Mouse (Mus musculus) left cerebral cortex, adult 18-20 months (tissue): ENCODE results near the gene Gnaq. TPM values are rescaled to one million over a fixed set of nuclear protein-coding genes. Genes with fewer than 3 reads are reported as not detected.

Source experiments
- DNase-seq, 2 experiments: peaks; one replicate each; pipeline ENCODE4 v3.0.0; 2021 to 2022; ENCODE audit warnings: low spot score in 2 of 2, mixed read lengths in 1 of 2
- total RNA-seq, 2 experiments: library from RNA; stranded (reverse); gene quantifications; 2 replicates each; pipeline ENCODE4 v1.2.3; 2021

The Gnaq gene
- total RNA-seq, 2 experiments from 2014 or later, result 156 to 160 TPM

- no peak for DNase-seq
Measured at GRCm38 (mm10) chr19:16187952-16188351, 55.3 kb downstream of the Gnaq start.

- DNase-seq, result no peak
Measured at GRCm38 (mm10) chr19:16189066-16189765, 56.6 kb downstream of the Gnaq start.

GRCm38 (mm10) chr19:16198162-16198561 lies 65.5 kb downstream of the Gnaq start:
- no peak for DNase-seq

- DNase-seq, result no peak
Measured at GRCm38 (mm10) chr19:16201356-16201755, 68.7 kb downstream of the Gnaq start.

GRCm38 (mm10) chr19:16204776-16205680 lies 72.4 kb downstream of the Gnaq start:
- DNase-seq, result no peak

GRCm38 (mm10) chr19:16209616-16210015 lies 77.0 kb downstream of the Gnaq start:
- DNase-seq, result no peak

GRCm38 (mm10) chr19:16214946-16215345 lies 82.3 kb downstream of the Gnaq start:
- no peak for DNase-seq

GRCm38 (mm10) chr19:16215430-16216016 lies 82.9 kb downstream of the Gnaq start:
- no peak for DNase-seq

- DNase-seq, result peak in 1 of 2 experiments; percentile 26
Measured at GRCm38 (mm10) chr19:16219978-16220377, 87.3 kb downstream of the Gnaq start.

GRCm38 (mm10) chr19:16222526-16222925 lies 89.9 kb downstream of the Gnaq start:
- no peak for DNase-seq

- no peak for DNase-seq
Measured at GRCm38 (mm10) chr19:16223126-16223525, 90.5 kb downstream of the Gnaq start.

GRCm38 (mm10) chr19:16224831-16225230 lies 92.2 kb downstream of the Gnaq start:
- DNase-seq, result no peak

- no peak for DNase-seq
Measured at GRCm38 (mm10) chr19:16231584-16231983, 99.0 kb downstream of the Gnaq start.

GRCm38 (mm10) chr19:16235594-16235993 lies 103.0 kb downstream of the Gnaq start:
- DNase-seq, result no peak

- no peak for DNase-seq
Measured at GRCm38 (mm10) chr19:16237034-16237433, 104.4 kb downstream of the Gnaq start.

- DNase-seq, result no peak
Measured at GRCm38 (mm10) chr19:16238072-16238471, 105.4 kb downstream of the Gnaq start.

GRCm38 (mm10) chr19:16238512-16238911 lies 105.9 kb downstream of the Gnaq start:
- no peak for DNase-seq

- DNase-seq, result no peak
Measured at GRCm38 (mm10) chr19:16242708-16243107, 110.1 kb downstream of the Gnaq start.

- DNase-seq, result no peak
Measured at GRCm38 (mm10) chr19:16249025-16249424, 116.4 kb downstream of the Gnaq start.

- no peak for DNase-seq
Measured at GRCm38 (mm10) chr19:16250921-16251320, 118.3 kb downstream of the Gnaq start.

- DNase-seq, result no peak
Measured at GRCm38 (mm10) chr19:16251819-16252218, 119.2 kb downstream of the Gnaq start.

- no peak for DNase-seq
Measured at GRCm38 (mm10) chr19:16252696-16253095, 120.1 kb downstream of the Gnaq start.
